Mouse (Mus musculus) liver, postnatal 0 days (tissue): ENCODE measurements around the gene Igf2bp1. TPM values are rescaled to one million over a fixed set of nuclear protein-coding genes. Genes with fewer than 3 reads are reported as not detected.
A peak's percentile ranks its signal among the peaks of the same experiment; 100 is the strongest.
"Not testable (repeated sequence)": the region's sequence is repeated elsewhere in the genome, so short reads cannot be mapped to it uniquely, and the experiment has no call there.

Experiments
- ATAC-seq: fragments of 200-750 bp; cut with Nextera tagmentation; 2 replicates; pipeline ENCODE4 v1.8.0; 2017; ENCODE audit warnings: mild to moderate bottlenecking, moderate library complexity
- DNase-seq: peaks from one replicate; pipeline ENCODE4 v3.0.0-alpha.2; 2016
- H3K27ac ChIP-seq: fragments of 300-500 bp; sonication (generic); 2 replicates; pipeline ENCODE4 v1.5.1; 2014; ENCODE audit warnings: antibody characterized with exemption, moderate library complexity, mild to moderate bottlenecking, low read depth
- H3K27me3 ChIP-seq: fragments of 300-500 bp; sonication (generic); 2 replicates; pipeline ENCODE4 v1.6.1; 2014; ENCODE audit warnings: low read length, control low read depth, mixed read lengths; ENCODE audit not compliant: insufficient read depth
- H3K36me3 ChIP-seq: fragments of 300-500 bp; sonication (generic); replicated peaks from 2 replicates; pipeline ENCODE4 v1.6.1; 2014; ENCODE audit warnings: mild to moderate bottlenecking, control low read depth, low read length, moderate library complexity, mixed read lengths; ENCODE audit not compliant: insufficient read depth
- H3K4me1 ChIP-seq: fragments of 300-500 bp; sonication (generic); 2 replicates; pipeline ENCODE4 v1.6.1; 2014; ENCODE audit warnings: antibody characterized with exemption, mild to moderate bottlenecking, control low read depth; ENCODE audit not compliant: insufficient read depth
- H3K4me2 ChIP-seq: fragments of 300-500 bp; sonication (generic); 2 replicates; pipeline ENCODE4 v1.6.1; 2014; ENCODE audit warnings: low read depth, mild to moderate bottlenecking, low read length, moderate library complexity, mixed read lengths
- H3K4me3 ChIP-seq: fragments of 300-500 bp; sonication (generic); 2 replicates; pipeline ENCODE4 v1.5.1; 2014; ENCODE audit warnings: low read depth, low read length
- H3K9ac ChIP-seq: fragments of 300-500 bp; sonication (generic); replicated peaks from 2 replicates; pipeline ENCODE4 v1.6.1; 2014; ENCODE audit warnings: mild to moderate bottlenecking, moderate library complexity
- H3K9me3 ChIP-seq: fragments of 300-500 bp; sonication (generic); 2 replicates; pipeline ENCODE4 v1.6.1; 2016; ENCODE audit warnings: mild to moderate bottlenecking, control low read depth, low read length, mixed read lengths
- CTCF ChIP-seq: sonication (generic); IDR thresholded peaks from 2 replicates; pipeline ENCODE4 v1.5.1; 2016; ENCODE audit warnings: antibody characterized with exemption, low read depth
- EP300 ChIP-seq: IDR thresholded peaks from 2 replicates; pipeline ENCODE4 v1.6.1; 2016; ENCODE audit warnings: antibody characterized with exemption, low read depth, mild to moderate bottlenecking
- WGBS: fragments of 180-500 bp; shearing (Covaris S2); extraction: QIAGEN DNeasy Blood & Tissue Kit; methylation state at CpG from one replicate; pipeline ENCODE4 v1.1.7; 2014; ENCODE audit not compliant: insufficient replicate concordance; 5-methylcytosine and 5-hydroxymethylcytosine counted together
- polyA plus RNA-seq: library from polyadenylated mRNA; unstranded; fragments of >200 nt; fragmentation: Nextera tagmentation; extraction: Ambion mirVana; gene quantifications from 2 replicates; pipeline ENCODE4 v1.2.1, GENCODE M21; 2015

Gene Igf2bp1
- polyA plus RNA-seq, 1 experiment from 2014 or later: 2.8 TPM

GRCm38 (mm10) chr11:95926398-95926797 lies 79.3 kb downstream of the Igf2bp1 start:
- Histone ChIP-seq H3K27ac (no peak overlapping the region), H3K4me3 (no peak overlapping the region), H3K9me3 (peaks cover 7% of the 10 kb centered on the region; the same call in 1 of the 2 replicates), H3K4me1 (no peaks in the 10 kb centered on the region), H3K27me3 (no peaks in the 10 kb centered on the region), H3K36me3 (no peaks in the 10 kb centered on the region), H3K9ac (no peak overlapping the region), H3K4me2 (no peak overlapping the region)
- TF ChIP-seq CTCF: peak; percentile 45
- no peak for TF ChIP-seq EP300
- ATAC-seq (no peak), DNase-seq (no peak)
- WGBS: 68% methylated on average over 4 of the region's 4 CpGs

DNA sequence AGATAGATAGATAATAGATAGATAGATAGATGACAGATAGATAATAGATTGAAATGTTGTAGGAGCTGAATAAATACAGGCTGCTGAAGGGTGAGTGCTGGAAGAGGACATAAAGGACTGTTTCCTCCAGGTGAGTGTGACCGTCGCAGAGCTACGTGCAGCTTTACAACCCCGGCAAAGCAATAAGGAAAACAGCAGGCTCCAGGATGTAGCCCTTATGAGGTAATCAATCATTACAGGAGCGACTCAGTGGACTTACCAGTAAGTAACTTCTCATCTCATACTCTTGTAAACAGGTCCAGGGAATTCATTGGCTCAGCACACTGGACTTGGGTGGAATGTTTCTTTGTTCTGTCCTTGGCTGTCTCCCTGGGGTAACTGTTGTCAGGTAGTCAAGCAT lies 79.8 kb downstream of the Igf2bp1 start:
- no peaks in the 10 kb centered on the region for H3K36me3 ChIP-seq
- no peak overlapping the region for H3K4me2 ChIP-seq
- H3K27ac ChIP-seq: no peak overlapping the region
- 84% methylated on average over 5 of the region's 5 CpGs for WGBS
- no peak for DNase-seq
- TF ChIP-seq CTCF: no peak
- no peak for TF ChIP-seq EP300
- peaks cover 7% of the 10 kb centered on the region; the same call in 1 of the 2 replicates for H3K9me3 ChIP-seq
- H3K27me3 ChIP-seq: no peaks in the 10 kb centered on the region
- H3K4me1 ChIP-seq: no peaks in the 10 kb centered on the region
- ATAC-seq: no peak
- no peak overlapping the region for H3K9ac ChIP-seq
- H3K4me3 ChIP-seq: no peak overlapping the region

DNA sequence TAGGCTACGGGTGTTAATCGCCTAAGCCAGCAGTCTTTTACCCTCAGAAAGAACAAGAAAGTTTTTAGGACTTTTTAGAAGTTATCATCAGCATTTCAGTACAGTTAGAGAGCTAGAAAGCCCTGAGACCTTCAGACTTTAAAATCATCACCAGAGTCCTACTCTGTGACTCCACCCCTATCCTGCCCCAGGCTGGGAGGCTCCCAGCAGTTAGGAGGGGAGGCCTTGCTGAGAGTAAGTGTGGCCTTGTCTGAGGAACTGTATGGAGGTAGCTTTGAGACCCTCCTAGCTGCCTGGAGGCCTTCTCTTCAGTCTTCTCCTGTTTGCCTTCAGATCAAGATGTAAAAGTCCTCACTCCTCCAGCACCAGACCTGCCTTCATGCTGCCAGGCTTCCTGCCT lies 81.5 kb downstream of the Igf2bp1 start:
- Histone ChIP-seq H3K27me3 (peaks cover 5% of the 10 kb centered on the region; the same call in 1 of the 2 replicates), H3K36me3 (no peaks in the 10 kb centered on the region), H3K9ac (no peak overlapping the region), H3K4me3 (no peak overlapping the region), H3K4me2 (no peak overlapping the region), H3K9me3 (peaks cover 7% of the 10 kb centered on the region; the same call in 1 of the 2 replicates), H3K4me1 (no peaks in the 10 kb centered on the region), H3K27ac (no peak overlapping the region)
- 65% methylated on average over 2 of the region's 2 CpGs for WGBS
- TF ChIP-seq CTCF: no peak
- TF ChIP-seq EP300: no peak
- DNase-seq (no peak), ATAC-seq (no peak)

DNA sequence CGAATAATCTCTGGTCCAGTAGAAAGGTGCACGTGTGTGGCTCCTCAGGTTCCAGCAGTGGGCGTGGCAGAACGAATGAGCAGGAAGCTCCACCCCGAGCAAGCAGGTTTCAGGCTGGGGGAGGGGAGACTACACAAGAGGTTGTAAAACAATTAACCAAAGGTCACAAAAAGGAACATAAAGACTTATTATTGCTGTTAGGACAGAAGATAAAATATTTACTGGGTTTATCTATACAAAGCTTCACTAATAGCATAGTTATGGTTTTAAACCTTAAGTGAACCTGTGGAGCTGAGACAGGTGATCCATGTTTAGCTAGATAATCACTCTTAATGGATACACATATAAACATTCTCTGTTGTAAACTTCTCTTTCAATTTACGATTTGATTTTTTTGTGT lies 82.3 kb downstream of the Igf2bp1 start:
- H3K27ac ChIP-seq, H3K27me3 ChIP-seq, DNase-seq, H3K4me1 ChIP-seq, H3K36me3 ChIP-seq, H3K4me3 ChIP-seq, ATAC-seq, H3K9ac ChIP-seq, H3K4me2 ChIP-seq, H3K9me3 ChIP-seq: not testable (repeated sequence)
- 4% methylated on average over 3 of the region's 6 CpGs for WGBS

GRCm38 (mm10) chr11:95921991-95922621 lies 83.6 kb downstream of the Igf2bp1 start:
- DNase-seq (no peak), ATAC-seq (no peak)
- Histone ChIP-seq H3K36me3 (no peaks in the 10 kb centered on the region), H3K27me3 (peaks cover 17% of the 10 kb centered on the region), H3K4me2 (no peak overlapping the region), H3K27ac (no peak overlapping the region), H3K9me3 (0 out of 2 replicates have a peak, but pooled peaks cover under 1% of the 10 kb centered on the region), H3K9ac (no peak overlapping the region), H3K4me3 (no peak overlapping the region), H3K4me1 (no peaks in the 10 kb centered on the region)
- TF ChIP-seq EP300 (no peak), CTCF (no peak)
- WGBS: 63% methylated on average over 12 of the region's 12 CpGs

GRCm38 (mm10) chr11:95916426-95916825 lies 89.3 kb downstream of the Igf2bp1 start:
- TF ChIP-seq CTCF (no peak), EP300 (no peak)
- 2% methylated on average over 5 of the region's 5 CpGs for WGBS
- H3K27me3 ChIP-seq: peaks cover 64% of the 10 kb centered on the region
- H3K27ac ChIP-seq: no peak overlapping the region
- no peak overlapping the region for H3K4me3 ChIP-seq
- H3K36me3 ChIP-seq: no peaks in the 10 kb centered on the region
- H3K4me1 ChIP-seq: peaks cover 11% of the 10 kb centered on the region
- H3K9ac ChIP-seq: no peak overlapping the region
- no peak overlapping the region for H3K4me2 ChIP-seq
- no peaks in the 10 kb centered on the region for H3K9me3 ChIP-seq
- DNase-seq (no peak), ATAC-seq (no peak)
